ENCODE assay signal across 9 mouse cellular contexts in genomic region chr3:122814531-122814930, GRCm38 (mm10).
DNase-seq lines count a peak whose midpoint lies in the region; ATAC-seq and TF ChIP-seq lines count a peak whose summit lies in the region.
"Had no signal": no experiment of that assay in that cellular context is flagged by ENCODE, and none has a peak within 500 bp of the region (broad histone marks: within the 10 kb centered on the region; RNA-seq: fewer than 3 reads in every experiment).

No protein-coding gene starts in this region.

- no peak overlapping the region for H3K4me2 ChIP-seq in kidney, postnatal 0 days (ENCODE audit: low read length)
- H3K4me2 ChIP-seq: limb, embryonic 13.5 days had no signal

- H3K4me1 ChIP-seq in kidney, postnatal 0 days (replicated peaks; ENCODE audit: insufficient read depth, low read length) = no peaks in the 10 kb centered on the region

- no peaks in the 10 kb centered on the region for H3K9me3 ChIP-seq in kidney, postnatal 0 days (replicated peaks; ENCODE audit: low read length)
- H3K9me3 ChIP-seq: limb, embryonic 13.5 days had no signal

- peak overlapping the region; percentile 19; the same call in 1 of the 2 replicates for H3K27ac ChIP-seq in kidney, postnatal 0 days
- H3K27ac ChIP-seq: limb, embryonic 13.5 days had no signal

- H3K4me3 ChIP-seq in kidney, postnatal 0 days (replicated peaks; ENCODE audit: low read depth, low read length) = no peak overlapping the region
- H3K4me3 ChIP-seq: limb, embryonic 13.5 days had no signal

- H3K9ac ChIP-seq in kidney, postnatal 0 days (ENCODE audit: low read depth, low read length) = no peak overlapping the region
- H3K9ac ChIP-seq: limb, embryonic 13.5 days had no signal

- WGBS in kidney, postnatal 0 days = 55% methylated on average over 4 of the region's 4 CpGs

- peak; percentile 77 for DNase-seq in kidney, postnatal 0 days (ENCODE audit: low spot score)
- no peak for DNase-seq in kidney, postnatal 36 days
- peak; percentile 19 to 22 for DNase-seq in heart, adult 9 months (ENCODE audit: low spot score in 2 of 2)
- peak; percentile 40 to 61 for DNase-seq in kidney, postnatal 4 days
- peak; percentile 36 for DNase-seq in right cerebral cortex, postnatal 25 days
- no peak for DNase-seq in retina, postnatal 1 day
- DNase-seq: cerebellum, adult 11-12 months had no signal

- H3K36me3 ChIP-seq in kidney, postnatal 0 days (ENCODE audit: insufficient read depth, low read length) = no peaks in the 10 kb centered on the region; the same call in 1 of the 2 replicates
- H3K36me3 ChIP-seq: limb, embryonic 13.5 days had no signal

- no peak for ATAC-seq in kidney, postnatal 0 days (replicated peaks; ENCODE audit: low FRiP score, low read depth)
- ATAC-seq in erythroblast, adult 5-6 weeks (replicated peaks; ENCODE audit: low FRiP score, poor library complexity, severe bottlenecking) = no peak

- H3K27me3 ChIP-seq in kidney, postnatal 0 days (ENCODE audit: insufficient read depth, low read length) = no peaks in the 10 kb centered on the region
- H3K27me3 ChIP-seq: limb, embryonic 13.5 days had no signal

- no peak for TF ChIP-seq CTCF in kidney, postnatal 0 days (IDR thresholded peaks at IDR 0.05; ENCODE audit: low read depth)

Comparison
In these comparisons a context has a peak if more than half of its experiments do, and no peak if none do; other contexts are left out.
1. DNase-seq: peak in kidney, postnatal 0 days (single experiment), heart, adult 9 months (2 of 2), kidney, postnatal 4 days (2 of 2) and right cerebral cortex, postnatal 25 days (single experiment); none in kidney, postnatal 36 days (0 of 2) and retina, postnatal 1 day (single experiment).